Mouse (Mus musculus) myocyte (in vitro differentiated cells): ENCODE data around the gene Rtn4r.

Source experiments
- CEBPB ChIP-seq: IDR thresholded peaks from 2 replicates; pipeline ENCODE4 v1.6.1; 2011; ENCODE audit warnings: mild to moderate bottlenecking, moderate library complexity; ENCODE audit not compliant: poor library complexity, insufficient read depth, severe bottlenecking
- MAX ChIP-seq: IDR thresholded peaks from one replicate; pipeline ENCODE4 v1.6.1; 2011; ENCODE audit warnings: low read depth, mild to moderate bottlenecking, control low read depth
- POLR2A ChIP-seq: IDR thresholded peaks from one replicate; pipeline ENCODE4 v1.6.1; 2011; ENCODE audit warnings: low read depth, mild to moderate bottlenecking, control low read depth, moderate library complexity; ENCODE audit not compliant: insufficient read length
- TCF3 ChIP-seq: IDR thresholded peaks from one replicate; pipeline ENCODE4 v1.6.1; 2011; ENCODE audit warnings: low read depth, control low read depth; ENCODE audit not compliant: insufficient read length

DNA sequence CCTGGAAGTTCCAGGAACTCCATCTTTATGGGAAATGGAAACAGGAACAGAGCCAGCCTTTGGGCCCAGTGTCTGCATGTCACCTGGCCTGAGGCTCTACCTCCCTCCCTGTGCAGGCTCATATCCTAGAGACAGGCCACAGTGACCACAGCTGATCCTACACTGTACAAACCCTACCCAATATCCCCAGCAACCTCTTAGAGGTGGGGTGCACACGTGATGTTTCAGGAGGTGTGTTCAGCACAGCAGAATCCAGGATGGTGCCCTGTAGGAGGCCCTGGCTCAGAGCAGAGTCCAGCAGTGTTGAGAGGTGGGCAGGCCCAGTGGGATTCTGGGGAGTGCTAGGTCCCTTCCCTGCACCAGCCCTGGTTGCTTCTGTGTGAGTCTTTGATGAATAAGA lies 4.0 kb upstream of the Rtn4r start:
- TF ChIP-seq MAX, result no peak
- no peak for TF ChIP-seq CEBPB
- no peak for TF ChIP-seq POLR2A
- TF ChIP-seq TCF3, result no peak
